Mouse (Mus musculus) cerebellum, postnatal 4 days (tissue): ENCODE measurements around the gene BC049715.

Experiments
- DNase-seq, 2 experiments: peaks; one replicate each; pipeline ENCODE4 v3.0.0; 2022; ENCODE audit warnings: low spot score in 2 of 2, mixed read lengths in 1 of 2

Gene BC049715

DNA sequence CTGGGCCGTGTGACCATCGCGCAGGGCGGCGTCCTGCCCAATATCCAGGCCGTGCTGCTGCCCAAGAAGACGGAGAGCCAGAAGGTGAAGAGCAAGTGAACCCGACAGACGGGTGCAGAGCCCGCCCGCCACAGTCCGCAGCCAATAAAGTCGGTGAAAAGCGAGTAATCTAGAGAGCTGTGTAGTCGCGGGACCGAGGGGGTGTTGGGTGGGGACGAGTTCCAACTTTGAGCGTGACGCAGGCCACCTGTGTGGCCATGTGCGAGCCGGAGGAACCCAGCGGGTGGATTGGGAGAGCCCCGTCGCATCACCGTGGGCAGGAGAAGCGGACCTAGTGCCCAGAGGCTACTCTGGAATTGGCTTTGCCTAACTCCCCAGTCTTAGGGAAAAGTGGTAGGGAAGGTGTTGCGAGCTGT, 18.8 kb upstream of the BC049715 start:
- DNase-seq = no peak

DNA sequence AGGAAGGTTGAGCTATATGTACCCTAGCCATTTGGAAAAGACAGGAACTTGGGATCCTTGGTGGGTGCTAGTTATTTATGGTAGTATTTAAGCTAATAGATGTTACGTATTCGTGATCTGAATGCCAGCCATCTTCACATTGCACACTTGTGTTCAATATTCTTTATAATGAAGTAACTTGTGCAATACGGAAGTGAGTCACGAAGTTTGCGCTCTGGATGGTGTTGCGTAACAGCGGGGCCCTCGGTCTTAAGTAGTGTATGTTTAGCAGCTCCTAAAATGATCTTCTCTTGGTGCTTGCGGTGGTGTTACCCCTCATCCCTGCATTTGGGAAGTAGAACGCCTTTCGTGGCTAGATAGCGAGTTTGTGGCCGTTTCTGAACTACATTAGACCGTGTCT, 18.3 kb upstream of the BC049715 start:
- no peak for DNase-seq

DNA sequence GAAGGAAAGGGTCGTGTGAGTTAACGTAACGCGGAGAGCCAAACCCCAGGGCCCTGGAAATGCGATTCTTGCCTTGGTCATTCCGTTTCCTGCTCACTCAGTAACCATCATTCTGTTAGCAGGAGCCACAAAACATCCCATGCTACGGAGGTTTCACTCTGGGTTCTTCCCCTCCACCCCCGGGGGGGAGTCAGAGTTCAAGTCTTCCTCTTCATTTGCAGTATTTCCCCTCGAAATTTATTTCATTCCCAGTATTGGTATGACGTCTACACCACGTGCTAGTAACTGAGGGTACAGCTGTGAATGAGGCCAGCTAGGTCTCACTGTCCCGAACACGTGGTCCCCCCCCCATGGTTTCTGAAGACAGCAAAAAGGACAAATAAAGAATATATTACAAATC, 17.8 kb upstream of the BC049715 start:
- no peak for DNase-seq

DNA sequence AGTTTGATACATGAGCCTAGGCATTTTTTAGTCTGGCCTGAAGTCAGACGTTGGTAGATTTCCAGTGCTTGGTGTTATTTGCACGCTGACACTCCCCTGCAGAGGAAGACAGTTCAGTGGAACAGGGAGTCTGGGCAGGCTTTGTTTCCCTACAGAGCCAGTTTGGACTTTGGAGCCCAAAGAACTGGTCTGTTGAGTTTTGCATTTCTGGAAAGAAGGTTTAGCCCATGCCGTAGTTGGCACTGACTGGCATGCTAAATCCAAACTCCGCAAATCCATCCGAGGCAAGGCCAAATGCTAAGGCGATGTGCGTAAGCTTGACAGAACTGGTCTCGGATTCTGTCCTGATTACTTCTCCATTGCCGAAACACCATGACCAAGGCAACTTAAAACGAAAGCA, 16.2 kb upstream of the BC049715 start:
- DNase-seq = no peak

DNA sequence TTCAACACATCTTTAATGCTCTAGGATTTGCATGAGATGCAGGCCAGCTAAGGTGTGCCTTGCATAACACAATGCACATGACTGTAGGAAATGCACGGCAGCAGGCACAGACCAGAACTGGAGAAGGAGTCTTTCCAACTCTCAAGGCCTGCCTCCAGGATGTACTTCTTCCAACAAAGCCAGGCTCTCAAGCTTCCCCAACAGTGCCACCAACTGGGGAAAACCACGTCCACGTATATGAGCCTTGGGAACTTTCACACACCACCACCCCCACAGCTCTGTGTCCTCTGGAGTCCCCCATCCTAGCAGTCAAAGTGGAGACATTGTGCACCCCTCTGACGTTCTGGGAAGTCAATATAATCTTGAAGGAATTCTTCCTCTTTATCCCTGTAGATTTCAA, 14.3 kb upstream of the BC049715 start:
- no peak for DNase-seq

DNA sequence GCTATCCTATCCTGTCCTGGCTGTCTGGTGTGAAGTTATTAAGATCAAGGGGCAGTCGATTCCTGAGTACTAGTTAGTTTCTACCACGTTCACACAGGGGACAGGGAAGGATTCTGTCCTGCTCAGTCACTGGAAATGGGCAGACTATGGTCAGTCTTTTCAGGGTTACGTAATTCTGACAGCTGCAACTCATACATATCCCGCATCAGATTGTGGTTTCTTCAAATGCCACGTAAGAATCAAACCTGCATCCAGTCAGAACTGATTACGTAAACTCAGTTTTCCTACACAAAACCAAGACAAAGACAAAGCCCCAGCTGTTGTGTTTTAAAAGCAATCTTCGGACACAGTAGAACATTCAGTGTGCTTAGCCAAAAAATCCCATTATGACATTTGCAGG, 12.0 kb upstream of the BC049715 start:
- DNase-seq = no peak

DNA sequence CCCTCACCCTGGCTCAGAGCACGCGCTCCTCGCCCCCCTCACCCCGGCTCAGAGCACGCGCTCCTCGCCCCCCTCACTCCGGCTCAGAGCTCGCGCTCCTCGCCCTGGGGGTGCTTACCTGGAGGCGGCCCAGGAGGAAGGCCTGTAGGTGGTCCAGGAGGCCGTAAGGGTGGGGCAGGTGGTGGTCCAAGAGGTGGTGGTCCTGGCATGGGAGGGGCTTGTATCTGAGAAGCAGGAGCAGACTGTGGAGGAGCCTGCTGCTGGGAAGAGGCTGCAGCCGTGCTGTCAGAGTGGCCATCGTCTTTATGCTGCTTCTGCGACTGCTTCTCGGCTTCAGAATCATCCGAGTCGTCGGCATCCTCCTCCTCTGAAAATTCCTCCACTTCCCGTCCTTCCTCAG, 10.6 kb upstream of the BC049715 start:
- no peak for DNase-seq

DNA sequence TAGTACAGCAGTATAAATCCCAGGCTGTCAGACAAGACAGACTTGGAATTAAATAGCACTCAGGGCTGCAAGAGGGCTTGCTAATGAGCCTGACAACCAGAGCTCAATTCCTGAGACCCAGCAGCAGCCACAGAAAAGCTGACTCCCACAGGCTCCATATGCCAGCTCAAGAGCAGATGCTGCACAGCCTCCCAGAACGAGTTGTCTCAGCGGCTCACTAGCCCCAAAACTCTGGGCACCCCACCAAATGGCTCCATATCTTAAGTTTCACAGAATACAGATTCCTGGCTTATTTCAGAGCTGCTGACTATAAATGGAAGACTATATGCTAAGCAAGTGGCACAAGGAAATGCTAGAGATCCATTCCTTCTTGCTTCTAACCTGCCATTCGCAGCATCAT, 9.9 kb upstream of the BC049715 start:
- no peak for DNase-seq

DNA sequence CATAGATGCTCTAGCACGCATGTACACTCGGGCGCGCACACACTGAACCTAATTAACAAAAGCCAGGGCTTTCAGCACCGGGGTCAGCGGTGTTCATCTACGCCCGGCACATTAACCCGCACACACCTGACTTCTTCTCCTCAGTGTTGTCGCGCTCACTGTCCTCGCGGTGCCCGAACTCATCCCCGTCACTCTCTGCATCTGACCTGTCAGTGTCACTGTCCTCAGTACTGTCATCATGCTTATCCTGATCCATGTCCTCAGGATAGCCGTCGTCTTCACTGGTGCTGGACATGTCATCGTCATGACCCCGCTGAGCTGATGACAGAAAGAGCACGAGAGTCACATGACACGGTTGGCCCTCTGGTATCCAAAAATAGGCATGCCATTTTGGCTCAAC, 7.0 kb upstream of the BC049715 start:
- DNase-seq = no peak

DNA sequence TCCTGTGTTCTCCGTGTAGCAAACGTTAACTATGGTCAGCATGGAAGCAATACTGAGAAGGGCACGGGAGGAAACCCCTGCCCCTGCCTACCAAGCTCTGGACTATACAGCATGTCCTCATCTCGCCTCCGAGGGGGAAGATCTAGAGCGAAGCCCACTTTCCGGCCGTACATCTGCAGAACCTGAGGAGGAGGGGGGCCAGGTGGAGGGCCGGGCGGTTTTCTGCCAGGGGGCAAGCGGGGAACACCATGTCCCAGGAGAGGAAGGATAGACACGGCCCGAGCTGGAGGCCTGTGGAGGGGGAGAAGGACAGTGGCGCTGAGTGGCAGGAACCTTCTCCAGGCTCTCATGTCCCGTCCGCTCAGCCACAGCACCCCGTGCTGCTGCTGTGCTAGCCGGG, 6.3 kb upstream of the BC049715 start:
- no peak for DNase-seq

DNA sequence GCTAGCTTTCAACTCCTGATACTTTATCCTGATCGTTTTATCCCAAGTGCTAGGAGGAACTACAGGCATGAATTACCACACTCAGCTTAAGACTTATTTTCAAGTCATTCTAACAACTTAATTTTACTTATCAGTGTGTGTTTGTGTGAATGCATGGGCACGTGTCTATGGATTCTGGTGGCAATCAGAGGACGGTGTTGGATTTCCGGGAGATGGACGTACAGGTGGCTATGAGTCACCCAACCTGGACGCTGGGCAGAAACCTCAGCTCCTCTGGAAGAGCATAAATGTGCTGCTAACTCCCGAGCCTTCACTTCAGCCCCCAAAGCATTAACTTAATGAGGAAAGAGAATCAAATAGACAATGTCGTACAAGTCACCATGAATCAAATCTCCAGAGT, 2.4 kb upstream of the BC049715 start:
- DNase-seq = no peak

DNA sequence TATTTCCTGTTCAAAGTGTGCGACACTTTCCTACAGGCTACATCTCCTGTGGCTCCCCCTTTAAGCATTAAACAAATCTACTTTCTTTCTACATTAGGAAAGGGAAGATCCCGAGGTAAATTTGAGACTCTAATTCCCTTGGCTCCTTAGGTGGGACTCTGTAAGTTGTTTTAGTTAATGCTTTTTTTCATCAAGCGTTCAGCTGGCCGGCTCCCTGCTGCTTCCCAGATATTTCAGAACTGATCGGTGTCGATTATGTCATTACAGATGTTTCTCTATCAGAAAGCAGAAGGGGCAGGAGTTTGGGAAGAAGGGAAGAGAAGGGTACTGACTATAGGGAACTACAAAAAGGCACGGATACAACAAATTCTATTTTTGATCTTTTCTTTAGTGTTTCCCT, 310 bp upstream of the BC049715 start:
- no peak for DNase-seq

DNA sequence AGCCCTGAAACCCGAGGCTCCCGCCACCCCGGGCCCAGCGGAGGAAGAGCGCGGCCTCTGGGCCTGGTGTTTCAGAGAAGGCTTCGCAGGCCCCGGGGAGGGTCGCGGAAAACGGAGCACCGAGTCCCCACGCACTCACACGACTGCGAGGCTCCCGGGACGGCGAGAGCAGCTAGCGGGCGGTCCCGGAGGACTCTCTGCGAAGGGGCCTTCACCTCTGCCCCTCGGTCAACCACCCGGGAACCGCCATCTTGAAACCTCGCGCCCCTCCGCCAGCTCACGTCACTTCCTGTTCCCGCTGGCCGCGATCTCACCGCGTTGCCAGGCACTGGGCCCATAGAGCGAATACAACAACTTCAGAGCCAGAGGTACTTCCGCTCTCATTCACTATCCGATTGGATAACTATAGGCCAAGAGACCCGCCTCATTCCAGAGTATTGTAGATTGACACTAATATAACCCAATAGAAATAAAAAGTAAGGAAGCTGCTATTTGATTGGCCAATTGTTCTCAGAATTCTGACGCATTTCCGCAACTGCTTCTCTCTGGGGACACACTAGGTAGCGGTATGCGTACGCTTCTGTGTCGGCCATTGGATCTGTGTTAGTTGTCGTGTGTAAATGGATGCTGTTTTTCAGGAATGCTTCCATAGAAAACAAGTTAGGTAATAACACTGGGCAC, 595 bp downstream of the BC049715 start, which contains the start of gene Wbp11:
Gene Wbp11 (minus strand): TSS at position 353 of the 681 bp plus-strand sequence.
- DNase-seq = peak; percentile 84 to 91

DNA sequence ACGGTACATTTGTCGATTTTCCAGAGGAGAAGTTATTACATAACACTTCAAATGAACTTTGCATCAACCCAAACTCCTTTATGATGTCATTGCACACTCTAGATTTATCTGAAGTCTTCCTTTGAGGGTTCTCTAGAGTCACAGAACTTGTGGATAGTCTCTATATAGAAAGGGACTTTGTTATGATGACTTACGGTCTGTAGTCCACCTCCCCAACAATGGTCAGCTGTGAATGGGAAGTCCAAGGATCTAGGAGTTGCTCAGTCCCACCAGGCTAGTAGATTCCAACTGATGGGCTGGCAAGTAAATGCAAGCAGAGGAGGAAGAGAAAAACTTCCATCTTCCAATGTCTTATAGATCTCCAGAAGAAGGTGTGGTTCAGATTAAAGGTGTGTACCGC, 1.3 kb downstream of the BC049715 start:
- no peak for DNase-seq

DNA sequence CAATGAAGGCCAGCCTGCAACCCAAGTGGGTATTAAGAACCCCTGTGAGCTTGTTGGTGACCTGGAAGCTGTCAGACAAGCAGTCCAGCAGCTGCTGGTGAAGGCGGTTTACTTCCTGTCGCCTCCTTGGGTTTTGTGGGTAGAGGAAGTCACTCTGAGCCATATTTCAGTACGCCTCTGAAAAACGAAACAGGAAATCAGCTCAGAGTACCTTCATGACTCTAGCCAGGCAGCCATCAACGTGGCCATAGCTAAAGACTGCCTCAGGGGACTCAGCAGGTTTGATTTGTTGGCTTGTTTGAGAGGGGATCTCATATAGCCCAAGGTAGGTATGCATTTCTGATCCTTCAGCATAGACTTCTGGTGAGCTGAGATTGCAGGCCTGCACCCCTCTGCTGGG, 4.3 kb downstream of the BC049715 start:
- DNase-seq = no peak

DNA sequence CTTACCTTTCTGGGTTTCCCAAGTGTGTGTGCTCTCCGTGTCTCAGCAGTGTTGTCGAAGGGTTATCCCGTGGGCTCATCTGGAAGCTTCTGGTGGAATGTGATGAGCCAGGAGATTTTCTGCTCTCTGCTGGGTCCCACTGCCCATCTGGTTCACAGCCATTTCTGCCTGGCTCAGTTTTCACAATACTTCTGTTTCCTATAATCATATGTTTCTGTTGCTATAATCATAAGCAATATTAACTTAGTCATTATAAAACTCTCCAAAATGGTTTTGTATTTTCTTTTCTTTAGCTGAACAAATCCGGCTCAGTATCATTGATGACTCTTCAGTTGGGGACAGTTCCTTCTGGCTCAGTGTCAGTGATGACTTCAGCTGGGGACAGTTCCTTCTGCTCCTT, 7.9 kb downstream of the BC049715 start, which contains the start of gene Smco3:
Gene Smco3 (minus strand): TSS at position 101 of the 400 bp plus-strand sequence.
- no peak for DNase-seq

DNA sequence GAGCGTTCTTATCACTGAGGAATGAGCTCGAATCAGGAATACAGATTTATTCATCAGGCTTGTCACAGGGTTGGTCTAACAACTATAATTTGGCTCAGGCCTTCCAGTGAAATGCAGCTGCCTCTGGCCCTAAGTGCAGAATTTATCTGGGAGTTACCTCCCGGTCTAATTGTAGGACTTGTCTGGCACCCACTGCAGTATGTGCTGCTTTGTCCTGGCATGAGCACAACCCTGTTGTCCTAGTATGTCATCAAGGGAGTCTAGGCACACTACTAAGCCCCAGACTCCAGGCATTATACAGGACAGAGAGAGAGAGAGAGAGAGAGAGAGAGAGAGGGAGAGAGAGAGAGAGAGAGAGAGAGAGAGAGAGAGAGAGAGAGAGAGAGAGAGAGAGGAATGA, 9.9 kb downstream of the BC049715 start:
- no peak for DNase-seq

DNA sequence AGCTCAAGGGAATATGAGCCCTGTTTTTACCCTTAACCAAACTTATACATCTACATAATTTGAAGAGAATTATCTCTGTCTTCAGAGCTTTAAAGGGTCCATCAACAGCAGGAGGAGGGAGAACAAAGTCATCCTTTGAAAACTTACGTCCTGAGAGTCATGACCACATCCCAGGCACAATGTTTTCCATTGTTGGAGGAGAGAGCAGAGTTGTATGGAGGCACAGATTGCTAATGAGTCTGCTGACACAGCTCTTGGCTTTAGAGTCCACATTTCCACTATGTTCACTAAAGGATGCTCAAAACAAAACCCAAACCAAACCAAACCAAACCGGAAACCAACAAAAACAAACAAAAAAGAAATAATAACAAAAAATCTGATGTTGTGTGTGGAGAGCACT, 17.5 kb downstream of the BC049715 start:
- DNase-seq = no peak

DNA sequence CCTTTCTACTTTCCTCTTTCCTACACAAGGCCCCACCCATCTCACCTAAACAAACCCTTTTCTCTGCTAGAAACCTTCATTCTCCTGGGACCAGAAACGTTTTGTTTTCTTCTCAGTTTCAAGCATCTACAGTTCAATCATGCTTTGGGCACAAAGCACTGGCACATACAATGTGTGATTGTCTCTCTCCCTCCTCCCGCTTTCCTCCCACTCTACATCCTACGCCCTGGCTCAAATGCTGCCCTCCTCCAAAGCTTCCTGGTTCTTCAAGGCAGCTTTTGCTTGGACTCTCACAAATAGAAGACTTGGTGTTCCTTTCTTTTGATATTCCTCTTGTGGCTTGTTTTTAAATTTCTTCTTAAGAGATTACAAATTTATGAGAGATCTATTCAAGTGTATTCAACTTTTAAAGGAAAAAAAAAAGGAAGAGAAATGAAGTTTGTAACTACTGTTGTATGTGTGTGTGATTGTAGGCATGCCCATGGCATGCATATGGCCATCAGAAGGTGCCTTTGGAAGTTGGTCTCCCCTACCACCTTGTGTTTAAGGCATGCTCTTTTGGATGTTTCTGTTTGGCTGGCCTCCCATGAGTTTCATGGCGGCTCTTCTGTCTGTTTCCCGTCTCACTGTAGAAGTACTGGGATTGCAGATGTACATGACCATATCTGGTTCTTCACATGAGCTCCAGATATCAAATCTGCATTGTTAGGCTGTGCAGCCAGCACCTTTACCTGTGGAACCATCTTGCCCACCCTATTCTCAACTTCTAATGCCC, 18.5 kb downstream of the BC049715 start:
- no peak for DNase-seq

DNA sequence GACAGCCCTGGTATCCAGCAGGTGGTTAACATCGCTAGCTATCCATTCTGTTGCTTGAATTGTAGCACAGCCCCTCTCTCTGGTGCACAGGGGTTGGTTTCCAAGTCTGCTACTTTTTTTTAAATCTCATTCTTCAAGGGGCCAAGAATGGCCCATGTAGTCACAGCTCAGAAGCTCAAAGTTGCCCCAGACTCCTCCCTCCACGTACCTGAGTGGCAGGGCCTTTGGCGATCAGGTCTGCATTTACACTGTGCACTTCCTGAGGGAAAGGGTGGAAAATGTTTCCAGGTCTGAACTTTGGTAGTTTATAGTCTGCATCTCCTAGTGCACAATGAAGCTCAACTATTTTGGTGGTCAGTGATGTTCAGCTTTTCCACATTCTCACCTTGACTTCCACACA, 19.8 kb downstream of the BC049715 start:
- DNase-seq = no peak

DNA sequence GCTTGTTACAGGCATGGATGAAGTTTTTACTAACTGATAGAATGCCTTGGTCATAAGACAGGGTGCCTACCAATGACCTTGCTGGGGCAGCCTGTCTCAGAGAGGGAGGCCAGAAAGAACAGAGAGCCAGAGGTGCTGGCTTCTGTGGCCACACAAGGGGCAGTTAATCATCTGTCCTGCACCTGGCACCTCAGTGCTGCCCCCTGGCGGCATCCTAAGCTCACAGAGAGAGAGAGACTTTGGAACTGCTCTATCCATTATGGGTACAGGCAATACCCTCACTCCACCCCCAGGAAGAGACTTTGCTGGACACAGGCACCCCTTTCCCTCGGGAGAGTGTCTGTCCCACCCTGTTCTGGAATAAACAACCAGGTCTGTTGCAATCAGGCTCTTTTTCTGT, 20.4 kb downstream of the BC049715 start:
- DNase-seq = peak in 1 of 2 experiments; percentile 23

DNA sequence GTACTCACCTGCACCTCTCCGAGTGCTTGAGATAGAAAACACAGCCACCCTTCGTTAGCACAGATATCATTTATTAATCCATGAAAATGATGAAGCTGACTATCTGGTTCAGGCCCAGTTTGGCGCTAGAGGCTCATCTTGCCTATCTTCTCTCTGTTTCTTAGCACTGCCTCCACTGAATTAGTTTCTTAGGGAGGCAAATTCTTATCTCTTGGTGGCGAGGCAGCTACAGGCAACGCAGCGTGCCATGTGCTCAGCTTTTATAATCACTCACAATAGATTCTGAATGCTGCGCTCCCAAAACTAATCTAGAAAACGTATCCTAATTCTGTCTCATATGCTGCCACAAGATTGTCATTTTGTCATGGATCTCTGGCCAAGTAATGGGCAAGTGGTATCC, 21.0 kb downstream of the BC049715 start:
- no peak for DNase-seq

DNA sequence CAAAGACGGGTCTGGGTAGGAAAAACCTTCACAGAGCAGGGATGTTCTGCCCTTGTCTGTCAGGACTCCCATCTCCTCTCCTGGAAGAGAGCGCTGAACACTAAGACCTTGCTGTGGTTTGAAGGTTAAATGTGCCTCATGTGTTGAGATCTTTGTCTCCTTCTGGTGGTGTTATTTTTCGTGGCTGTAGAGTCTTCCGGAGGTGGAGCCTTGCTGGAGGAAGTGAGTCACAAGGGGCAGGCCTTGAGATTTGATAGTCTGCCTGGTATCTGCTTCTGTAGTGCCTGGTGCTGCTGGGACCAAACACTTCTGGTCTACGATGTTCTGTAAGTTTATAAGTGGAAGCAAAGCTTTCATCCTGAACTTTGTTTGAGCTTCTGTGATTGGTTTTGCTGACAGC, 21.5 kb downstream of the BC049715 start:
- DNase-seq = no peak
